Mouse (Mus musculus): ENCODE data around the gene Sipa1l1. TPM values are rescaled to one million over a fixed set of nuclear protein-coding genes. Genes with fewer than 3 reads are reported as not detected.

Gene Sipa1l1
- polyA plus RNA-seq, 1 experiment from 2014 or later, result 28.6 TPM

DNA sequence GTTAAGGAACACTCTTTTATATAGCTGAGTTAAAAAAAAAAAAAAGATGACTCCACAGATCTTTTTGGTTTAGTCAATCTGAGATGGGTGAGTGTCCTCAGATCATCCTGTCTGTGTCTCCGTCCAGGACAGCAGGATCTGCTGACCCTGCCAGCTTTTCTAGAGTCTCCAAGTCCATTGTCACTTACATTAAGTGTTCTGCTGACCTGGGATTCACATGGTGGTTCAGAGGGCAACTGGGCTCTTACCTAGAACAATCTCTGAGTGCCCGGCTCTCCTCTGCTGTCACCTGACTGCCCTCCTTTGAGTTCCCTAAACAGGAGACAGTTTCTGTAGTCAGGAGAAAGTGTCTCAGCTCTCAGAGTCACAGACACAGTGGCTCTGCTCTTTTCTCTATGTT lies 229.8 kb downstream of the Sipa1l1 start:
- no peaks in the 10 kb centered on the region for H3K9me3 ChIP-seq (replicated peaks)
- peaks cover 49% of the 10 kb centered on the region for H3K36me3 ChIP-seq

GRCm38 (mm10) chr12:82399971-82400720 lies 231.0 kb downstream of the Sipa1l1 start:
- no peak for DNase-seq (ENCODE audit: low spot score)

More for the DNA sequence above, 229.8 kb downstream of the Sipa1l1 start:
- Histone ChIP-seq H3K27ac (replicated peaks) (no peak overlapping the region), H3K27me3 (ENCODE audit: low read depth, poor library complexity, severe bottlenecking) (no peaks in the 10 kb centered on the region), H3K4me1 (peaks cover 9% of the 10 kb centered on the region), H3K4me3 (no peak overlapping the region)
- DNase-seq (ENCODE audit: low spot score), result no peak
- 87% methylated on average over 2 of the region's 2 CpGs for WGBS

DNA sequence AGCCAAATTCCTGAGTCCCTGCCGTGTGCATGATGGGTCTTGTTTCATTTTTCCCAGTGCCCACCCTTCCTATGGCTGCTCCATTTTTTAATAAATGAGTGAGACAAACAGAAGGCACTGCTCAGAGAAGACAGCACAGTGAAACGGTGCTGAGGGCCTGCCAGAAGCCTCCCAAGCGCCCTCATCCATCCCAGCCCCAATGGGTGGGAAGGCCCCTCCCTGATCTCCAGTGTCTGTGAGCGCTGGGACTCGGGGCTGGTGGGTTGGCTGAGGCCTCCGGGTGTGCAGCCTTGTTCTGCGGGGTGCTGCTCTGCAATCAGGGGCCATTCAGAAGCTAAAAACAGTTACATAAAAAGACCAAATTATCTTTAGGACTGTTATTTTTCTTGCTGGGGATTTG lies 231.7 kb downstream of the Sipa1l1 start:
- H3K36me3 ChIP-seq, result peaks cover 61% of the 10 kb centered on the region
- no peak for DNase-seq (ENCODE audit: low spot score)
- 82% methylated on average over 7 of the region's 7 CpGs for whole genome bisulfite sequencing
- H3K27ac ChIP-seq (replicated peaks), result no peak overlapping the region
- peaks cover 9% of the 10 kb centered on the region for H3K4me1 ChIP-seq
- H3K9me3 ChIP-seq (replicated peaks), result no peaks in the 10 kb centered on the region
- H3K4me3 ChIP-seq, result no peak overlapping the region
- no peaks in the 10 kb centered on the region for H3K27me3 ChIP-seq (ENCODE audit: low read depth, poor library complexity, severe bottlenecking)

More at GRCm38 (mm10) chr12:82399971-82400720, 231.0 kb downstream of the Sipa1l1 start:
- H3K27ac ChIP-seq (replicated peaks), result no peak overlapping the region
- no peaks in the 10 kb centered on the region for H3K9me3 ChIP-seq (replicated peaks)
- peaks cover 59% of the 10 kb centered on the region for H3K36me3 ChIP-seq
- H3K27me3 ChIP-seq (ENCODE audit: low read depth, poor library complexity, severe bottlenecking), result no peaks in the 10 kb centered on the region
- no peak overlapping the region for H3K4me3 ChIP-seq
- peaks cover 9% of the 10 kb centered on the region for H3K4me1 ChIP-seq
- WGBS, result 88% methylated on average over 6 of the region's 6 CpGs

DNA sequence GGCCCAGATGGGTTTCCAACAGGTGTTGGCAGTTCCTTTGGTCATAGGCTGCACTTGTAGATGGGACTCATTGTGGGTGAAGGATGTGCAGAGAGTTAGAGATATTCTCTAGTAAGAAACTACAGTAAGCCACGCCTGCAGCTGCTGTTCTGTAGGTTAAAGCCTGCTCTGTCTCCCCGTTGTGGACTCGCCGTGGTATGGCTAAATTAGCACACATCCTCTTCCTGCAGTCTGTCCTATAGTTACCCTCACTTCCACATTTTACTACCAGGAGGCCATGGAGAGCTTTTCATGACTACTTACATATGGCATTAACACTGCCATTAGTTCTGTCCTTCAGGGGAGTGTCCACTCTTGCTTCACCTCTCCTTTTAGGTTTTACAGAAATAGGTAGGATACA lies 232.3 kb downstream of the Sipa1l1 start:
- H3K36me3 ChIP-seq, result peaks cover 55% of the 10 kb centered on the region
- no peaks in the 10 kb centered on the region for H3K9me3 ChIP-seq (replicated peaks)
- 90% methylated on average over 4 of the region's 4 CpGs for WGBS
- H3K27me3 ChIP-seq (ENCODE audit: low read depth, poor library complexity, severe bottlenecking), result no peaks in the 10 kb centered on the region
- H3K27ac ChIP-seq (replicated peaks), result no peak overlapping the region
- DNase-seq (ENCODE audit: low spot score), result no peak
- H3K4me1 ChIP-seq, result peaks cover 9% of the 10 kb centered on the region
- H3K4me3 ChIP-seq, result no peak overlapping the region

- 86% methylated on average over 9 of the region's 9 CpGs for WGBS
- Histone ChIP-seq H3K27me3 (ENCODE audit: low read depth, poor library complexity, severe bottlenecking) (no peaks in the 10 kb centered on the region), H3K4me1 (peaks cover 4% of the 10 kb centered on the region), H3K9me3 (replicated peaks) (no peaks in the 10 kb centered on the region), H3K36me3 (peaks cover 43% of the 10 kb centered on the region), H3K27ac (replicated peaks) (0 out of 2 replicates have a peak overlapping the region, but pooled peaks have one; percentile 17), H3K4me3 (no peak overlapping the region)
- DNase-seq (ENCODE audit: low spot score), result no peak
These were observed 233.5 kb downstream of the Sipa1l1 start for GRCm38 (mm10) chr12:82402635-82403034.

- H3K27me3 ChIP-seq (ENCODE audit: low read depth, poor library complexity, severe bottlenecking), result no peaks in the 10 kb centered on the region
- WGBS, result 85% methylated on average over 5 of the region's 5 CpGs
- H3K36me3 ChIP-seq, result peaks cover 47% of the 10 kb centered on the region
- H3K4me3 ChIP-seq, result no peak overlapping the region
- no peak for DNase-seq (ENCODE audit: low spot score)
- no peaks in the 10 kb centered on the region for H3K4me1 ChIP-seq
- H3K27ac ChIP-seq (replicated peaks), result no peak overlapping the region
- no peaks in the 10 kb centered on the region for H3K9me3 ChIP-seq (replicated peaks)
These were observed 238.6 kb downstream of the Sipa1l1 start for GRCm38 (mm10) chr12:82407531-82408255.

DNA sequence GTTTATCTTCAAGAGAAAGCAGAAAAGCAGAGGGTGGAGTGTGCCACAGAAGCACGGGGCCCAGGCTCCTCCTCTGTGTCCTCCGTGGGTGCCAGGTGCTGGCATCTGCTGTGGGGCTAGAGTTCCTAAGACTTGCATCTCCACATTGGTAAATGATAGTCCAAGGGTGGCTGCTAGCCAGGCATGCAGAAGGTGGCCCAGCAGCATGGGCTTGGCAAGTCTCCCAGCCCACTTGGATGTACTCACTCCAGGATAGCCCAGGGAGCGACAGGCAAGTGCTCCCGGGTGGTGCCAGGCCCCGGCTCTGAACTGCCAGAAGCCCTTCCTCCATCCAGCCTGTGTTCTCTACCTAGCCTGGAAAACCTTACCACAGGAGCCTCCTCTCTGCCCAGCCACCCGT lies 239.4 kb downstream of the Sipa1l1 start:
- 90% methylated on average over 6 of the region's 6 CpGs for WGBS
- Histone ChIP-seq H3K4me1 (no peaks in the 10 kb centered on the region), H3K4me3 (no peak overlapping the region), H3K27ac (replicated peaks) (no peak overlapping the region), H3K27me3 (ENCODE audit: low read depth, poor library complexity, severe bottlenecking) (no peaks in the 10 kb centered on the region), H3K9me3 (replicated peaks) (no peaks in the 10 kb centered on the region), H3K36me3 (peaks cover 46% of the 10 kb centered on the region)
- DNase-seq (ENCODE audit: low spot score), result no peak

DNA sequence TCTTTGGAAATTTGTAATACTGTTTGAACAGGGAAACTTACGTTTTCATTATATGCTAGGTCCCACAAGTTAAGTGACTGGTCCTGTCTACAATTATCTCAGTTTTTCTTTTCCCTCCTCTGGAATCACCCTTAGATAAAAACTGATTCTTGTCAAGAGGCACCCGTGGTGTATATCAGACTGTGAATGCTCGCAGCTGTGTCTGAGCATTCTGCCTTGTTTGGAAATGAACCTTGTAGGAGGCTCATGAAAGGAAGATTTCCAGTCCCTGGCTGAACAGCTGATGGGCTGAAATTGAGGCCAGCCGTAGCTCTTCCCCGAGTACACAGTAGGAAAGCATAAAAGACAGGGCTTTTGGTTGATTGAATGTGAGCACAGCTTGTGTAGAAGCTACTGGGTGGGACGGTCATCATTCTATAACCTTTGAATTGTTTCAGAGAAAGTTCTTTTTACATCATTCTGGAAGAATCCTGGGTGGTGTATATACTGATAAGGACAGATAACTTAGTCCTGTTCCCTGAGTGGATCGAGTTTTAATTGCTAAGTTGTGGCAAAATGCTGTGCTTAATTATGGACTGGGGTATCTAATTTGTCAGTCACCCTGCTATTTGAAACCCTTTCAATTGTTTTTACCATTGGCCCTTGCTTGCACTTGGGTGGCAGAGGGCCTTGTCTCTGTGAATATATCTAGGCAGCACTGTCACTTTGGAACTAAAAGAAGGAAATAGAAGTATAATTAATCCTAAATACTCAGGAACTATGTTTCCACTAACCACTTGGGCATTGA lies 240.8 kb downstream of the Sipa1l1 start:
- no peak overlapping the region for H3K4me3 ChIP-seq
- DNase-seq (ENCODE audit: low spot score), result no peak

GRCm38 (mm10) chr12:82412291-82413032 lies 243.3 kb downstream of the Sipa1l1 start:
- 82% methylated on average over 3 of the region's 3 CpGs for WGBS
- Histone ChIP-seq H3K36me3 (peaks cover 62% of the 10 kb centered on the region), H3K27ac (replicated peaks) (no peak overlapping the region)

More for the DNA sequence above, 240.8 kb downstream of the Sipa1l1 start:
- Histone ChIP-seq H3K36me3 (peaks cover 44% of the 10 kb centered on the region), H3K9me3 (replicated peaks) (no peaks in the 10 kb centered on the region), H3K27ac (replicated peaks) (no peak overlapping the region), H3K4me1 (0 out of 2 replicates have a peak, but pooled peaks cover under 1% of the 10 kb centered on the region), H3K27me3 (ENCODE audit: low read depth, poor library complexity, severe bottlenecking) (no peaks in the 10 kb centered on the region)
- WGBS, result 87% methylated on average over 7 of the region's 7 CpGs

DNA sequence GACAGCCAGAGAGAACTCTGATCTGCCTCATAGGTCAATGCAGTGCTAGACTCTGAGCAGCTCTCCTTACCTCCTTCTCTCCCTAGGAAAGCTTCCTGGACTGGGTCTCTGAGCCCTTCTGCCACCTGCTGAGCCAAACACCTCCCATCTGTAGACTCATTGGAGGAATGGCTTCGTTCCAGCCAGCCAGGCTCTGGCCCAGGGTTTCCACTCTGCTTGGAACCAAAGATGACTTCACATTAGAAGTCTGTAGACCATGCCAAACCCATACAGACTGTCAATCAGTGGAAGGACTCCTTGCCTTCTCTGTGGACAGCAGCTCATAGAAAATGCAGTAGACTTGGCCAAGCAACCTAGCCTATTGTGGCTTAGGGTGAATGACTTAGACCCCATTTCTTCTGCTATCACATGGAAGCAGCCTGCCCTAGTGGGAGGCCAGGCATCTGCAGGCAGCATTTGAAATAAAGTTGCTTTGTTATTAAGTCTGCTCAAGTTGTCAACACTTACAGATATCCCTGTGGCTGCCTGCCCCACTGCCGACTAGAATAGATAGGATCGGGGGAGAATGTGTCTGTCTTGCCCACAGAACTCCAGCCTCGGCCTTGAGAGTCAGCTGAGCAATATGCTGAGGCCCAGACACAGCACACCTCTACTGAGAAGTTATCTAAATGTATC lies 246.7 kb downstream of the Sipa1l1 start:
- 83% methylated on average over 4 of the region's 4 CpGs for WGBS
- 0 out of 2 replicates have a peak overlapping the region, but pooled peaks have one; percentile 9 for H3K27ac ChIP-seq (replicated peaks)
- peaks cover 74% of the 10 kb centered on the region for H3K36me3 ChIP-seq
- no peaks in the 10 kb centered on the region for H3K27me3 ChIP-seq (ENCODE audit: low read depth, poor library complexity, severe bottlenecking)
- no peak overlapping the region for H3K4me3 ChIP-seq
- H3K9me3 ChIP-seq (replicated peaks), result no peaks in the 10 kb centered on the region
- H3K4me1 ChIP-seq, result peaks cover 13% of the 10 kb centered on the region
- no peak for DNase-seq (ENCODE audit: low spot score)

More at GRCm38 (mm10) chr12:82412291-82413032, 243.3 kb downstream of the Sipa1l1 start:
- no peaks in the 10 kb centered on the region for H3K27me3 ChIP-seq (ENCODE audit: low read depth, poor library complexity, severe bottlenecking)
- no peak for DNase-seq (ENCODE audit: low spot score)
- no peak overlapping the region for H3K4me3 ChIP-seq
- H3K9me3 ChIP-seq (replicated peaks), result no peaks in the 10 kb centered on the region
- H3K4me1 ChIP-seq, result peaks cover 13% of the 10 kb centered on the region

GRCm38 (mm10) chr12:82419027-82419426 lies 249.9 kb downstream of the Sipa1l1 start:
- no peaks in the 10 kb centered on the region for H3K9me3 ChIP-seq (replicated peaks)

More at GRCm38 (mm10) chr12:82419027-82419426, 249.9 kb downstream of the Sipa1l1 start:
- Histone ChIP-seq H3K36me3 (peaks cover 77% of the 10 kb centered on the region), H3K4me3 (no peak overlapping the region), H3K27me3 (ENCODE audit: low read depth, poor library complexity, severe bottlenecking) (no peaks in the 10 kb centered on the region), H3K27ac (replicated peaks) (no peak overlapping the region), H3K4me1 (peaks cover 13% of the 10 kb centered on the region)
- 93% methylated on average over 8 of the region's 8 CpGs for whole genome bisulfite sequencing
- no peak for DNase-seq (ENCODE audit: low spot score)

Data from midbrain, embryonic 10.5 days (tissue).